Mouse (Mus musculus) left cerebral cortex, adult 8-10 months (tissue): ENCODE data around the gene Ubtd2. TPM values are rescaled to one million over a fixed set of nuclear protein-coding genes. Genes with fewer than 3 reads are reported as not detected.

Source experiments
- DNase-seq, 2 experiments: peaks; one replicate each; pipeline ENCODE4 v3.0.0; 2022; ENCODE audit warnings: low spot score in 2 of 2
- total RNA-seq, 4 experiments: library from RNA; stranded (reverse); gene quantifications; 2 replicates each; pipeline ENCODE4 v1.2.4; 2022

Gene Ubtd2
- total RNA-seq, 4 experiments from 2014 or later, result 34.5 to 39.8 (median 38.7) TPM

DNA sequence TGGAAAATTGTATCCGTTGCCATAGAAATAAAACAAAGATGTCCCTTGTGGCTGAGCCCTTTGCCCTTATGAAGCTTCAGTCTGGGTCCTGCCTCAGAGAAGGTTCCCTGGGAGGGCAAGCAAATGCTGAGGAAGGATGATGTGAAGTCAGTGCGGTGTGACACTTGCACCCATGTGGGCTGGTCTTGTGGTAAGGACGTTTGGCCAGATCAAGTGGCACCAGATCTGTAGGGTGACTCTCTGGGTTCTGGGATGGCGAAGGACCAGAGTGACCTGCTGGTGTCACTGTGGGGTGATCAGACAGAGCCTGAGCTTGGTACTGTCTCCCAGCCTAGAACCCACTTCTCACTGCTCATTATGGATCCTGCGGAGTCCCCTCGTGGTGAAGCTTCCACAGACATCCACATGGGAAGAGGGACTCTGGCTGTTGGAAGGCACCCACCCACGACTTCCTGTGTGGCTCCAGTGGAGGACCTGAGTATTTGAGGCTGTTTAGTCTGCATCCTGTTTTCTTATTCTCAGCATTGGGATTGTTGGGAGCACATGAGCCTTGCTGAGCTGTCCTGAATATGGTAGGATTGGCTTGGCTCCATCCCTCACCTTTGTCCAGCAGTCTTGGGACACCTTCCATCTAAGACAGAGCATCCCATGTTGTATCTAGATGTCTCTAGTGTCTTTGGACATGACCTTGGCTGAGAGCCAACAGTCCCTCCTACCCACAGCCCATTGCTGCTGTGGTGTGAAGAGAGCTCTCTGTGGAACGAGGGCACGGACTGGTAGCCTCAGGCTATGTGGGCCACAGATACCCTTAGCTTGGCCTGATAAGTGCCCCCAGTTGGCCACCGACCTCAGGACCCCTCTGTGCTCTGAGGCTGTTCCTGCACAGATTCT lies 106.5 kb downstream of the Ubtd2 start:
- no peak for DNase-seq

GRCm38 (mm10) chr11:32562706-32563105 lies 107.5 kb downstream of the Ubtd2 start:
- no peak for DNase-seq

GRCm38 (mm10) chr11:32563660-32564059 lies 108.5 kb downstream of the Ubtd2 start:
- no peak for DNase-seq

- no peak for DNase-seq
Observed at GRCm38 (mm10) chr11:32564629-32565028, 109.5 kb downstream of the Ubtd2 start.

GRCm38 (mm10) chr11:32565088-32565487 lies 109.9 kb downstream of the Ubtd2 start:
- DNase-seq, result no peak

DNA sequence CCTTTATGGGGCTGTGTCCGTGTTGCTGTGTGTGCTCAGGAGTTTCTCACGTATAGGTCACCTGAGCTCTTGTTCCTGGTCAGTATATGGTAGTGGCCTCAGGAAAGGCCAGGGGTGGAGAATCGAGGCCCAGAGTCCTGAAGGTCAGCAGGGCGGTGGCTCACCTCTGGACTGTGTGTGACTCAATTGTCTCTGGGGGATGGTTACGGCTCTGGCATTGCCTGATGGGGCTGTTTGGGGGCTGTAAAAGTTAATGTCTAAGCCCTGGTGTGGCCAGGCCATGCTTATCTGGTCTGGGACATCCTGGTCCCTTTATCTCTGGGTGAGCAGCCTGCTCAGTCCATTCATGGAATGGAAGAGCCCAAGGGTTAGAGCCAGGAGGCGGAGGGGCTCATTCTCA lies 111.0 kb downstream of the Ubtd2 start:
- no peak for DNase-seq

Other genes with a start within 250 kb of the Ubtd2 start
- 10 to 100 TPM; 20.8 to 22.5 (median 22.0) TPM for gene Snrnp25, start 250.0 kb upstream of the Ubtd2 start, total RNA-seq
- 10 to 100 TPM in 2 of 4 experiments, 1 to 10 TPM in 2; 8.4 to 14.2 (median 10.1) TPM for gene Rhbdf1, start 233.1 kb upstream of the Ubtd2 start, total RNA-seq
- gene Mpg, start 228.9 kb upstream of the Ubtd2 start, total RNA-seq, result 10 to 100 TPM; 19.3 to 22.4 (median 20.9) TPM
- 10 to 100 TPM; 55.3 to 63.7 (median 60.5) TPM for gene Nprl3, start 187.7 kb upstream of the Ubtd2 start, total RNA-seq
- not detected for gene Hba-x, start 179.0 kb upstream of the Ubtd2 start, total RNA-seq
- 100 to 1,000 TPM; 209 to 396 (median 272) TPM for gene Hba-a1, start 171.9 kb upstream of the Ubtd2 start, total RNA-seq
- gene Hbq1b, start 168.4 kb upstream of the Ubtd2 start, total RNA-seq, result under 1 TPM in 2 of 4 experiments, not detected in 2; 0.72 to 0.78 TPM
- 100 to 1,000 TPM; 161 to 321 (median 230) TPM for gene Hba-a2, start 158.9 kb upstream of the Ubtd2 start, total RNA-seq
- gene Hbq1a, start 155.3 kb upstream of the Ubtd2 start, total RNA-seq, result 1 to 10 TPM in 1 of 4 experiments, under 1 TPM in 2, not detected in 1; 0.67 to 1.9 (median 0.71) TPM
- 10 to 100 TPM in 3 of 4 experiments, 1 to 10 TPM in 1; 9.1 to 12.6 (median 11.9) TPM for gene Sh3pxd2b, start 107.5 kb upstream of the Ubtd2 start, total RNA-seq
- 1 to 10 TPM; 1.2 to 1.8 (median 1.4) TPM for gene Efcab9, start 76.7 kb downstream of the Ubtd2 start, total RNA-seq
- gene Stk10, start 77.9 kb downstream of the Ubtd2 start, total RNA-seq, result 1 to 10 TPM; 7.4 to 9.9 (median 9.3) TPM
- 100 to 1,000 TPM; 109 to 129 (median 121) TPM for gene Fbxw11, start 187.4 kb downstream of the Ubtd2 start, total RNA-seq